Mouse (Mus musculus): ENCODE results near the gene Sgsm1. TPM values are rescaled to one million over a fixed set of nuclear protein-coding genes. Genes with fewer than 3 reads are reported as not detected.
A peak's percentile ranks its signal among the peaks of the same experiment; 100 is the strongest.

Gene Sgsm1
- total RNA-seq, 2 experiments from 2014 or later, result 80.3 to 85.4 TPM

GRCm38 (mm10) chr5:113306750-113307477 lies 3.7 kb downstream of the Sgsm1 start:
- Histone ChIP-seq H3K27ac (peak overlapping the region; percentile 95), H3K4me3 (peak overlapping the region; percentile 54)
- TF ChIP-seq CTCF (conservative IDR thresholded peaks at IDR 0.05), result no peak
- peak; percentile 78 to 93 for DNase-seq (ENCODE audit: low spot score in 2 of 2)

DNA sequence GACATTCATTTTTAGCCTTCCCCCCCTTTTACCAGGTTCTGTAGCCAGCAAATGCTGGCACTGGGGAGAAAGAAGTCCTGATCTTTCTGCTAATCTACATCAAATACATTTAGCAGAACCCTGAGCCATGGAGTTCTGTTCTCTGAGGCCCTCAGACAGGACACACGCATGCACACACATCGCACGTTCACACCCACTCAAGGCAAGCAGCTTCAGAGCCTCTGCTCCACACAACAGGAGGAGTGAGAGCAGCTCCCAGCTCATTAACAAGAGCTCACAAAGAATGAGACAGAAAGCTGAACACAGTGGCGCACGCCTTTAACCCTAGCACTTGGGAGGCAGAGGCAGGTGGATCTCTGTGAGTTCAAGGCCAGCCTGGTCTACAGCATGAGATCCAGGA lies 6.1 kb downstream of the Sgsm1 start:
- Histone ChIP-seq H3K27ac (peak overlapping the region; percentile 57; the same call in 1 of the 2 replicates), H3K4me3 (no peak overlapping the region)
- no peak for TF ChIP-seq CTCF (conservative IDR thresholded peaks at IDR 0.05)
- no peak for DNase-seq (ENCODE audit: low spot score in 2 of 2)

- Histone ChIP-seq H3K4me3 (no peak overlapping the region), H3K27ac (no peak overlapping the region)
- TF ChIP-seq CTCF (conservative IDR thresholded peaks at IDR 0.05), result no peak
- no peak for DNase-seq (ENCODE audit: low spot score in 2 of 2)
Observed at GRCm38 (mm10) chr5:113301841-113302240, 8.7 kb downstream of the Sgsm1 start.

DNA sequence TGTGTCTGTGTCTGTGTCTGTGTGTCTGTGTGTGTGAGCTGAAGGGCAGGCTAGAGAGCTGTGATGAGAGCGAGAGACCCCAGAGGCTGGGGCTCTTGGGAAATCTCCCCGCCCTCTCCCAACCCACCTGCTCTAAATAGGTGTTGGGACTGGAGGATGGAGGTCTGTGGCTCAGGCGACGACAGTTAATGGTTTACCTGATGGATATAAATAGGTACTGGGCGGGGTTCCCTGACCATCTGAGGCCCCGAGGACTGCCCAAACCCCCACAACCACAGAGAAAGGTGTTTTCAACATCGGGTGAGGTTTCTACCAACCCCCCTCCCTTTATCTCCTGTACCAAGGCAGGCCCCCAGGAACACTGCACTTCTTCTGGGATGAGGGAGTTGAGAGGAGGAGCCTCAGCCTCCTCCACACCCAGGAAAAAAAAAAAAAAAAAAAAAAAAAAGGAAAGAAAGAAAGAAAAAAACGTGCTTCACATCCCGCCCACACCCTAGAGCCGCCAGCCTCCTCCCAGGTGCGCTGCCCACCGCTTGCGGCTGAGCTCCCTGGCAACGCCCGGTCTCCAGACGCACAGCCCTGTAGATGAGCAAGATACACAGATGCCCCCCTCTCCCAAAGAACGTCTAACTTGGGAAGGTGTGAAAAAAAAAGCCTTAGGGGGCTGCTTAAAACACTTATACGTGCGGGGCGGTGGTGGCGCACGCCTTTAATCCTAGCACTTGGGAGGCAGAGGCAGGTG lies 10.3 kb downstream of the Sgsm1 start:
- no peak overlapping the region for H3K27ac ChIP-seq
- DNase-seq (ENCODE audit: low spot score in 2 of 2), result peak in 1 of 2 experiments; percentile 59
- H3K4me3 ChIP-seq, result no peak overlapping the region
- no peak for TF ChIP-seq CTCF (conservative IDR thresholded peaks at IDR 0.05)

GRCm38 (mm10) chr5:113299433-113299832 lies 11.2 kb downstream of the Sgsm1 start:
- Histone ChIP-seq H3K27ac (no peak overlapping the region; the same call in 1 of the 2 replicates), H3K4me3 (no peak overlapping the region)
- DNase-seq (ENCODE audit: low spot score in 2 of 2), result no peak
- TF ChIP-seq CTCF (conservative IDR thresholded peaks at IDR 0.05), result no peak

DNA sequence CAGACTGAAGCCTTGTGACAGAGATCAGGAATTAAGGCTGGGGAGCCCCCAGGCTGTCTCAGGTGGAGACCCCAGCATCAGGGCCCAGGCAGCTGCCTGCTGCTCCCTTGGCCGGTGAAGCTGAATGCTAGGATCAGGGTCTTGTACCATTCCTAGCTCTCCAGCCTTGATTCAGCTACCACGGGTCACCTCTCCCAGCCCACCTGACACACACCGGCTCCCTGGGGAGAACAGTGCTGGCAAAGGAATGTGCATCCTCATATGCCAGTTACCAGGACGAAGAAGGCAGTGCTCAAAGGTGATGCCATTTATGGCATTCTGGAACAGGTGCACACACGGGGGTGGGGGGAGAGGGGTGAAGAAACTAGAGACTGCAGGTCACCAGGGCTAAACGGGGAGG lies 11.8 kb downstream of the Sgsm1 start:
- H3K4me3 ChIP-seq, result no peak overlapping the region
- TF ChIP-seq CTCF (conservative IDR thresholded peaks at IDR 0.05), result no peak
- H3K27ac ChIP-seq, result no peak overlapping the region
- DNase-seq (ENCODE audit: low spot score in 2 of 2), result no peak

GRCm38 (mm10) chr5:113298040-113298439 lies 12.5 kb downstream of the Sgsm1 start:
- H3K4me3 ChIP-seq, result no peak overlapping the region
- no peak overlapping the region for H3K27ac ChIP-seq
- DNase-seq (ENCODE audit: low spot score in 2 of 2), result no peak
- TF ChIP-seq CTCF (conservative IDR thresholded peaks at IDR 0.05), result no peak

DNA sequence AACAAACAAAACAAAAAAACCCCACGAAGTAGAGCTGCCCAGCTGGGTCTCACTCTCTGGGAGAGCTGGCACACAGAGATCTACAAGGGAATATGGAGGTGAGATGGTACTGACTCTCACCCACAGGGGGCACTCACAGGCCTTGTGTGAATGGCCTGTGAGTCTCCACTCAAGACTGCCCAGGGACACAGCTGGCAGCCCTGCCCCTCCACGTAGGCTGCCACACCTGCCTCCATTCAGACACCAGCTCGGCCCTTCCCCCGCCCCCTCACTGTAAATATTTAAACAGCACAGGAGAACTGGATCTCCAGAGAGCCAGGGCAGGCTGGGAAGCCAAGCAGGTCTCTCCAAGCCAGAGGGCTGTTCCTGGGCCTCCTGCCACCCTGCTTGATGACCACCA lies 14.8 kb downstream of the Sgsm1 start:
- no peak for DNase-seq (ENCODE audit: low spot score in 2 of 2)
- no peak overlapping the region for H3K27ac ChIP-seq
- H3K4me3 ChIP-seq, result no peak overlapping the region
- peak; percentile 67 for TF ChIP-seq CTCF (conservative IDR thresholded peaks at IDR 0.05)

DNA sequence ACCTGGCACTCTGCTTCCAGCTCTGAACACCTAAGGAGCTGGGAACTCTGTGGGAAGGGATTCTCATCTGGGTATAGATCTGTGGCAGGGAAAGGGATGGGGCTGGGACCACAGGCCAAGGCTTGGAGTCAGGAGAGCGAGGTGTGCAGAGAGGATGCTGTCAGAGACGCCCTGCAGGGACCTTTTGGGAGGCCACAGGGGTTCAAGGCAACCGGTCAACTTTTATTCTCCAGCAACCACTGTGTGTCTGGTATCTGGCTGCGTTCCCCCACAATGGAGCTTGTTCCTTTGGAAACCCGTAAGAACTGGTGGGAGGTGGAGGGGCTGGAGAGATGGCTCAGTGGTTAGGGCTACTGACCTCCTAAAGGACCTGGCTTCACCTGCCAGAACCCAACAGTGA lies 16.0 kb downstream of the Sgsm1 start:
- Histone ChIP-seq H3K4me3 (no peak overlapping the region), H3K27ac (no peak overlapping the region)
- no peak for DNase-seq (ENCODE audit: low spot score in 2 of 2)
- TF ChIP-seq CTCF (conservative IDR thresholded peaks at IDR 0.05), result no peak

DNA sequence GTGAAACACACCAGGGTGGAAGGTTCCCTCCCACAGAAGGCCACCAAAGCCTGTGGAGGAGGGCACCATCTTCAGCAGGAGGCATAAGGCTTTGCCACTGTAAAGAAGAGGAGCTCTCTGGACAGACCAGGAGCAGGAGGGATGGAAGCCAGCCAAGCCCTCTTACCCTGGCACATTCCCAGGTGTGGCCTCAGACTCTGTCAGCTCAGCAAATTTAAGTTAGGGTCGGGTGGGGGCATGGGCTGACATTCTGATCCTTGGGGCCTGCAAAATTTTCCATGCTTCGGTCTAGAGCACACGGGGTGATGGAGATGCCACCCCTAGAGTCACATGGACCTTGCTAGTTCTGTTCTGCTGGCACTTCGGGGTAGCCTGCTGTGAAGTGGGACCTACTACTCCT lies 17.1 kb downstream of the Sgsm1 start:
- Histone ChIP-seq H3K4me3 (no peak overlapping the region), H3K27ac (no peak overlapping the region)
- no peak for TF ChIP-seq CTCF (conservative IDR thresholded peaks at IDR 0.05)
- no peak for DNase-seq (ENCODE audit: low spot score in 2 of 2)

DNA sequence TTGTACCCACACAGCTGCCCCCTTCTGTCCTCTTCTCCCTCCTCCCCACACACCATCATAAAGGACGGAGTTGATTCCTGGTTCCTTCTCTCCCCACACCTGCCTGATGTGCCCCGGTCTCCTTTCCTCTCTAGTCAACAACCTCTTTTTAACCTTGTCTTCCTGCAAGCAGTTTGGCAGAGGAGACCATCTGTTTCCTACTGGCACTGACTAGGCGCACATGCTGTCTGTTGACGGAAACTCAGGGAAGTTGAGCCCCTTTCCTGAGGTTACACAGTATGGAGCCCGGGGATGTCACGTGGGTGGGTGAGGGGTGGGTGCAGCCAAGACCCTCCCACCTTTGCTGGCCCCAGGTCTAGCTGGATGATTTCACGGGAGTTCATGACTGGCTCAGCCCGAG lies 17.8 kb downstream of the Sgsm1 start:
- TF ChIP-seq CTCF (conservative IDR thresholded peaks at IDR 0.05), result no peak
- Histone ChIP-seq H3K27ac (no peak overlapping the region), H3K4me3 (no peak overlapping the region)
- no peak for DNase-seq (ENCODE audit: low spot score in 2 of 2)

- TF ChIP-seq CTCF (conservative IDR thresholded peaks at IDR 0.05), result no peak
- no peak overlapping the region for H3K4me3 ChIP-seq
- DNase-seq (ENCODE audit: low spot score in 2 of 2), result no peak
- H3K27ac ChIP-seq, result no peak overlapping the region
Observed at GRCm38 (mm10) chr5:113292179-113292578, 18.4 kb downstream of the Sgsm1 start.

DNA sequence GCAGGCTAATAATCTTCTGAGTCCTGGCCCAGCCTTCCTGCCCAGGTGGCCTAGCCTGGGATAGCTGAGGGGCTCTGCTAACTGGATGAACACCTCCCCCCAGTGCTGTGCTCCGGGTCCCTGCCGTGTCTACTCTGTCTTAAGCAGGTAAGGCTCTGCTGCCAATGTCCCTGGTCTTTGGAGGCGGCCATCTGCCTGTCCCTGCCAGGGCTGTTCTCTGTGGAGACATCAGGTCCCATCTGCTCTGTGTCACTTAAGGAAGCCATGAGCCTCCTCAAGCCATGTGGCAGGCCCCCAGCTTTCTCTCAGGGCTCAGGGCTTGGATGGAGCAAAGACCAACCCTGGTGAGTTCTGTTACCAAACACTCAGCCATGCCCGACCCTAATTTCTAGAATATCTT lies 19.5 kb downstream of the Sgsm1 start:
- H3K4me3 ChIP-seq, result no peak overlapping the region
- H3K27ac ChIP-seq, result 0 out of 2 replicates have a peak overlapping the region, but pooled peaks have one; percentile 46
- TF ChIP-seq CTCF (conservative IDR thresholded peaks at IDR 0.05), result no peak
- no peak for DNase-seq (ENCODE audit: low spot score in 2 of 2)

DNA sequence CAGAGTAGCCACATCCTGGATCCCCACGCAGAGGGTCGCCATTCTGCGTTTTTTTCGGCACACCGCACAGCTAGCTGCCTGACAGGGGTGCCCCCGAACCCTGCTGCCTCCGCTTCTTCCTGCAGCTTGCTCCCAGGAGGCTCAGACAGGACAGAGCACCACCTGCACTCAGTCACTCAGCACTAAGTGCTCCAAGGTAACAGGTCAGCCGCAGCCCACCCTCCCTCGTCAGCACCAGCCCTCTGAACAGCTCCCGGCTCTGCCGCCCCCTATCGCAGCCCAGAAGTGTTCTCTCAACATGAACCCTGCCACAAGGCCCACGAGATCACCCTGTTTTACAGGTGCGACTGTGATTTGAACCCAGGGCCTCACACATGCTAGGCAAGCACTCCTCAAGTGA lies 20.4 kb downstream of the Sgsm1 start:
- no peak for DNase-seq (ENCODE audit: low spot score in 2 of 2)
- Histone ChIP-seq H3K4me3 (no peak overlapping the region), H3K27ac (no peak overlapping the region; the same call in 1 of the 2 replicates)
- 0 out of 2 replicates have a peak, but pooled peaks have one; percentile 5 for TF ChIP-seq CTCF (conservative IDR thresholded peaks at IDR 0.05)

Measured in layer of hippocampus, adult 2 months (tissue).